Mouse (Mus musculus) Patski (cell line): Measurements from ENCODE around the gene Gm5767. TPM values are rescaled to one million over a fixed set of nuclear protein-coding genes. Genes with fewer than 3 reads are reported as not detected.

Source experiments
- ATAC-seq: fragments of 100-300 bp; one replicate; pipeline ENCODE4 v1.8.0; 2021
- CTCF ChIA-PET: fragments of 350-600 bp; sonication (Branson Sonifier 250); formaldehyde crosslinking; loops from one replicate; lab custom pipeline; 2022; ENCODE audit warnings: inconsistent platforms; lab: Charles Lee
- POLR2A ChIA-PET: fragments of 350-600 bp; sonication (Branson Sonifier 250); formaldehyde crosslinking; loops from one replicate; lab custom pipeline; 2022; ENCODE audit warnings: antibody characterized with exemption, inconsistent platforms; lab: Charles Lee
- DNase-seq: peaks from one replicate; pipeline ENCODE4 v3.0.0-alpha.2; 2011; ENCODE audit warnings: low read depth, low spot score
- H3K27me3 ChIP-seq: fragments of 371-371 bp; one replicate; pipeline ENCODE4 v1.5.1; 2021
- CTCF ChIP-seq: fragments of 100-300 bp; IDR thresholded peaks from one replicate; pipeline ENCODE4 v1.5.1; 2021
- in situ Hi-C: fragments of 300-500 bp; cut with MboI; formaldehyde crosslinking; loops from 3 replicates; pipeline ENCODE4 v1.11.1; 2018; ENCODE audit warnings: low pct_unique_long_range_greater_than_20kb, mixed read lengths
- polyA plus RNA-seq: library from polyadenylated mRNA; unstranded; gene quantifications from one replicate; pipeline ENCODE4 v1.2.3, GENCODE M21; 2021

The Gm5767 gene
- polyA plus RNA-seq, 1 experiment from 2014 or later, result not detected

- no peak for TF ChIP-seq CTCF
- ChIA-PET CTCF (interaction anchor here (0.6 to 1.5 kb wide), 9 partner anchors 9 to 265 kb away, joined by 3 to 6 read pairs (median 3); no protein-coding TSS in a partner anchor), POLR2A (no interaction called here)
- DNase-seq, result no peak
- ATAC-seq, result no peak
- H3K27me3 ChIP-seq, result no peaks in the 10 kb centered on the region
- in situ Hi-C loops, result loop anchor here (5.0 kb wide), 3 partner anchors 39 to 264 kb away; partner anchors contain the start of genes Pmm2 and Tmem186
Measured at GRCm38 (mm10) chr16:8676800-8677199, 3.8 kb upstream of the Gm5767 start.

GRCm38 (mm10) chr16:8678035-8678434, 2.5 kb upstream of the Gm5767 start:
- POLR2A ChIA-PET, result no interaction called here
- CTCF ChIA-PET, result interaction anchor here (0.9 to 1.5 kb wide), 2 partner anchors 159 to 183 kb away, joined by 3 read pairs; no protein-coding TSS in a partner anchor
- in situ Hi-C loops, result loop anchor here (5.0 kb wide), 3 partner anchors 41 to 266 kb away; partner anchors contain the start of genes Pmm2 and Tmem186
- no peak for ATAC-seq
- no peak for DNase-seq
- no peak for TF ChIP-seq CTCF
- H3K27me3 ChIP-seq, result no peaks in the 10 kb centered on the region

GRCm38 (mm10) chr16:8678676-8679075, 1.9 kb upstream of the Gm5767 start:
- ChIA-PET POLR2A (no interaction called here), CTCF (interaction anchor here (1.6 kb wide), 1 partner anchor 89 kb away, joined by 6 read pairs; no protein-coding TSS in a partner anchor)
- ATAC-seq (no peak), DNase-seq (no peak)
- H3K27me3 ChIP-seq, result no peaks in the 10 kb centered on the region
- in situ Hi-C loops, result loop anchor here (5.0 kb wide), 3 partner anchors 41 to 266 kb away; partner anchors contain the start of genes Pmm2 and Tmem186
- TF ChIP-seq CTCF, result no peak

GRCm38 (mm10) chr16:8679780-8680179, 790 bp upstream of the Gm5767 start:
- CTCF ChIA-PET, result interaction anchor here (1.6 kb wide), 1 partner anchor 88 kb away, joined by 6 read pairs; no protein-coding TSS in a partner anchor
- in situ Hi-C loops, result loop anchor here (5.0 kb wide), 3 partner anchors 42 to 267 kb away; partner anchors contain the start of genes Pmm2 and Tmem186
- TF ChIP-seq CTCF, result no peak
- POLR2A ChIA-PET, result no interaction called here
- no peak for ATAC-seq
- H3K27me3 ChIP-seq, result no peaks in the 10 kb centered on the region
- no peak for DNase-seq

- DNase-seq, result no peak
- no peaks in the 10 kb centered on the region for H3K27me3 ChIP-seq
- ChIA-PET POLR2A (no interaction called here), CTCF (interaction anchor here (3.8 kb wide), 1 partner anchor 84 kb away, joined by 29 read pairs; no protein-coding TSS in a partner anchor)
- ATAC-seq, result no peak
- no peak for TF ChIP-seq CTCF
- in situ Hi-C loops, result loop anchor here (5.0 kb wide), 2 partner anchors 82 to 182 kb away; no protein-coding TSS in a partner anchor
Measured at GRCm38 (mm10) chr16:8685087-8685486, 4.5 kb downstream of the Gm5767 start.

GRCm38 (mm10) chr16:8686121-8686870, 5.7 kb downstream of the Gm5767 start:
- DNase-seq, result no peak
- POLR2A ChIA-PET, result no interaction called here
- CTCF ChIA-PET, result interaction anchor here (0.7 to 3.8 kb wide), 16 partner anchors 9 to 187 kb away, joined by 3 to 29 read pairs (median 4); no protein-coding TSS in a partner anchor
- in situ Hi-C loops, result loop anchor here (5.0 kb wide), 2 partner anchors 81 to 181 kb away; no protein-coding TSS in a partner anchor
- ATAC-seq, result peak; percentile 74
- H3K27me3 ChIP-seq, result no peaks in the 10 kb centered on the region
- TF ChIP-seq CTCF, result no peak

GRCm38 (mm10) chr16:8686871-8687535, 6.4 kb downstream of the Gm5767 start:
- POLR2A ChIA-PET, result interaction anchor here (0.6 kb wide), 2 partner anchors 56 to 111 kb away, joined by 3 to 6 read pairs; no protein-coding TSS in a partner anchor
- CTCF ChIA-PET, result interaction anchor here (0.9 to 3.8 kb wide), 12 partner anchors 8 to 184 kb away, joined by 3 to 29 read pairs (median 4); no protein-coding TSS in a partner anchor
- DNase-seq, result no peak
- H3K27me3 ChIP-seq, result no peaks in the 10 kb centered on the region
- in situ Hi-C loops, result loop anchor here (5.0 kb wide), 2 partner anchors 80 to 180 kb away; no protein-coding TSS in a partner anchor
- no peak for TF ChIP-seq CTCF
- no peak for ATAC-seq

- TF ChIP-seq CTCF, result no peak
- in situ Hi-C loops, result loop anchor here (5.0 kb wide), 2 partner anchors 80 to 180 kb away; no protein-coding TSS in a partner anchor
- H3K27me3 ChIP-seq, result no peaks in the 10 kb centered on the region
- ChIA-PET POLR2A (interaction anchor here (0.6 kb wide), 2 partner anchors 55 to 110 kb away, joined by 3 to 6 read pairs; no protein-coding TSS in a partner anchor), CTCF (interaction anchor here (0.9 to 3.8 kb wide), 4 partner anchors 14 to 183 kb away, joined by 3 to 29 read pairs (median 7); no protein-coding TSS in a partner anchor)
- DNase-seq (no peak), ATAC-seq (no peak)
Measured at GRCm38 (mm10) chr16:8687559-8688112, 7.1 kb downstream of the Gm5767 start.

GRCm38 (mm10) chr16:8689979-8690656, 9.5 kb downstream of the Gm5767 start:
- DNase-seq (no peak), ATAC-seq (peak; percentile 13)
- no peak for TF ChIP-seq CTCF
- ChIA-PET CTCF (interaction anchor here (1.4 kb wide), 1 partner anchor 58 kb away, joined by 3 read pairs; no protein-coding TSS in a partner anchor), POLR2A (no interaction called here)
- H3K27me3 ChIP-seq, result no peaks in the 10 kb centered on the region
- in situ Hi-C loops, result loop anchor here (5.0 kb wide), 2 partner anchors 77 to 177 kb away; no protein-coding TSS in a partner anchor
